Mouse (Mus musculus): ENCODE results near the gene Bri3. TPM values are rescaled to one million over a fixed set of nuclear protein-coding genes. Genes with fewer than 3 reads are reported as not detected.

Gene Bri3
- polyA plus RNA-seq, 1 experiment = 164 TPM

DNA sequence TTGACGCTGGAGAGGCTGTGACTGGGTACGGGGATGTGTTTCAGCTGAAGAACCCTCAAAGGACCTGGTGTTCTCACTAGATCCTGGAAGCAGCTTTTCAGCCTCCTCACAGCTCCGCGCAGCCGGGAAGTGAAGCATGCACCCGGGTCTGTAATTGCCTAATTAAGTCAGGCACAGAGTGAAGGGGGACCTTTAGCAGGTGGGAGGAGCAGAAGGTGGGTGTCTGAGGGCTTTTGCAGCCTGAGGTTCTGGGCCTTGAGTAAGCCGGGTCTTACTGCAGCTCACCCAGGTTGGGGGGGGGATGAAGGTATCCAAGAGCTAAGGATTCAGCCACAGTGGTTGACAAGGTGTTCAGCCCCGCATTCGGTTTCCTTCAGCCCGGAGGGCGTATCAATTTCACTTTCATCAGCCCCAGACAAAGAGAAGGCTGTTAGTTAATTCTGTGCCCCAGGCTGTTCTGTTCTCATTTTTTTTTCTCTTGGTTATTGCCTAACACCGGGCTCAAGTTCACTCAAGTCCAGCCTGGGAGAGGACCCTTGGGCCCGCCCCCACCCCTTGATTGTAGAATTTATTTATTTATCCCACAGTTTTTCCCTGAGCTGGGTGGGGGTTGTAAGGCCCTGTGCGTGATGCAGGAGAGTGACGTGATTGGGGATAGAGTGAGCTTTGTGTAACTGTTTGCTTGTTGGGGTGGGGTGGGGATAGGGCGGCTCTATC lies 239.6 kb downstream of the Bri3 start:
- WGBS = 57% methylated on average over 16 of the region's 16 CpGs

GRCm38 (mm10) chr5:144491308-144491707 lies 247.1 kb downstream of the Bri3 start:
- TF ChIP-seq POLR2A (IDR thresholded peaks at IDR 0.05; ENCODE audit: borderline replicate concordance, extremely low read depth, low read depth, low read length) (no peak), CTCF (IDR thresholded peaks at IDR 0.05; ENCODE audit: insufficient read depth, low read length) (no peak)
- H3K4me3 ChIP-seq (replicated peaks; ENCODE audit: extremely low read depth, low read depth, low read length) = no peak overlapping the region
- WGBS = 17% methylated on average over 6 of the region's 6 CpGs
- no peaks in the 10 kb centered on the region for H3K4me1 ChIP-seq (ENCODE audit: control insufficient read depth, insufficient read depth, low read length)
- no peak for DNase-seq

More for the DNA sequence above, 239.6 kb downstream of the Bri3 start:
- TF ChIP-seq CTCF (IDR thresholded peaks at IDR 0.05; ENCODE audit: insufficient read depth, low read length) (no peak), POLR2A (IDR thresholded peaks at IDR 0.05; ENCODE audit: borderline replicate concordance, extremely low read depth, low read depth, low read length) (no peak)
- DNase-seq = no peak
- H3K4me1 ChIP-seq (ENCODE audit: control insufficient read depth, insufficient read depth, low read length) = no peaks in the 10 kb centered on the region
- no peak overlapping the region for H3K4me3 ChIP-seq (replicated peaks; ENCODE audit: extremely low read depth, low read depth, low read length)

Other genes with a start within 250 kb of the Bri3 start
- 8.3 and 13.4 TPM in 2 replicates for gene Ccz1, start 229.6 kb upstream of the Bri3 start, polyA plus RNA-seq (2012; rRNA removed)
- gene Ocm, start 217.8 kb upstream of the Bri3 start, polyA plus RNA-seq (2012; rRNA removed) = not detected in 2 replicates
- gene Lmtk2, start 144.0 kb upstream of the Bri3 start, polyA plus RNA-seq (2012; rRNA removed) = 20.1 and 24.2 TPM in 2 replicates
- 1.1 and 1.6 TPM in 2 replicates for gene Bhlha15, start 54.2 kb upstream of the Bri3 start, polyA plus RNA-seq (2012; rRNA removed)
- gene Tecpr1, start 20.8 kb upstream of the Bri3 start, polyA plus RNA-seq (2012; rRNA removed) = 107 and 117 TPM in 2 replicates
- gene Baiap2l1, start 113.7 kb downstream of the Bri3 start, polyA plus RNA-seq (2012; rRNA removed) = 20.4 and 22.6 TPM in 2 replicates

Data from lung, adult 2 months (tissue).